Mouse (Mus musculus): ENCODE data around the gene Ncl. TPM values are rescaled to one million over a fixed set of nuclear protein-coding genes. Genes with fewer than 3 reads are reported as not detected.
A peak's percentile ranks its signal among the peaks of the same experiment; 100 is the strongest.

Ncl gene
- polyA plus RNA-seq, 1 experiment from 2014 or later, result 416 TPM

DNA sequence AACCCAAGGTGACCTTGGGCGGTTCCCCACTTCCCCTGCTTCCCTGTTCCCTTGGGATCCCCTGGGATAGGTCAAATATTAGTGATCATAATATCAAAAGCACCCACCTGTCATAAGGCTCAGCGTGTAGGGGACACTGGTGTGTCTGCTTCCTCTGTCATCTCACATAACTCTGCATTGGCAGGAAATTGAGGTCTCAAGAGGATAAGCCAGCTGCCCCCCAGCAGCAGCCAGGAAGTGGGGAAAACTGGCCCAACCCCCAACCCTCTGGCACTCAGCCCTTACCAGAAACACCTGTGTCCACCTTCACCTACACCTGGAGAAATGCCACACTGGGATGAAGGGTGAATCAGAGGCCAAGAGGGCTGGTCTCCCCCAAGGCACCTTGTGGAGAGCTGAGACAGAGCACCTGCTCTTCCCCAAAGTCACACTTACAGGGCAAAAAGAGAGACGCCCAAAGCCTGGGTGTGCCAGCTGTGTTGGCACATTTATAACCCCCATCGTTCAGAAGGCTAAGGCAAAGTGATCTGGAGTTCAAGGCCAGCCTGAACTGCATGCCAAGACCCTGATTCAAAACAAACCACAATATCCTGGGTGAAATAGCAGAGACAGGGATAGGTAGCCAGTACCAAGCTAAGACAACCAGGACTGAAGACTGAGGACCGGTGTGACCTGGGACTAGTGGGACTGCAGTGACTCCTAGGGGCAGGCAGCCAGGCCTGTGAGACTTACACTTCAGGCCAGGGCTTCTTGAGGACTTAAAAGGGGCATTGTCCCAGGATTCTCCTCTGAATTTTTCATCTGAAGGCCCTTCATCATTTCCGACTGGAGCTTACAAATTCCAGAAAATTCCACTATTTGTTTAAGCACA lies 57.7 kb downstream of the Ncl start:
- 53% methylated on average over 6 of the region's 6 CpGs for WGBS
- no peak overlapping the region for H3K9ac ChIP-seq (ENCODE audit: low read depth, low read length)
- no peaks in the 10 kb centered on the region for H3K36me3 ChIP-seq (ENCODE audit: control insufficient read depth, insufficient read depth, low read length)
- ATAC-seq, result no peak
- 0 out of 2 replicates have a peak, but pooled peaks cover 7% of the 10 kb centered on the region for H3K4me1 ChIP-seq (ENCODE audit: control insufficient read depth, insufficient read depth, low read length)
- H3K27me3 ChIP-seq (replicated peaks; ENCODE audit: control insufficient read depth, insufficient read depth, low read length), result peaks cover 16% of the 10 kb centered on the region
- no peaks in the 10 kb centered on the region for H3K9me3 ChIP-seq (ENCODE audit: control insufficient read depth, low read length)
- H3K4me3 ChIP-seq (ENCODE audit: low read length), result no peak overlapping the region
- no peak overlapping the region for H3K4me2 ChIP-seq (ENCODE audit: low read depth, low read length)
- H3K27ac ChIP-seq (ENCODE audit: low read length), result no peak overlapping the region

- ATAC-seq, result no peak
- Histone ChIP-seq H3K4me2 (ENCODE audit: low read depth, low read length) (no peak overlapping the region), H3K4me1 (ENCODE audit: control insufficient read depth, insufficient read depth, low read length) (0 out of 2 replicates have a peak, but pooled peaks cover 7% of the 10 kb centered on the region), H3K4me3 (ENCODE audit: low read length) (no peak overlapping the region), H3K27me3 (replicated peaks; ENCODE audit: control insufficient read depth, insufficient read depth, low read length) (peaks cover 16% of the 10 kb centered on the region), H3K9me3 (ENCODE audit: control insufficient read depth, low read length) (no peaks in the 10 kb centered on the region), H3K27ac (ENCODE audit: low read length) (no peak overlapping the region), H3K9ac (ENCODE audit: low read depth, low read length) (no peak overlapping the region), H3K36me3 (ENCODE audit: control insufficient read depth, insufficient read depth, low read length) (no peaks in the 10 kb centered on the region)
- 58% methylated on average over 7 of the region's 7 CpGs for WGBS
Observed at GRCm38 (mm10) chr1:86300731-86301130, 58.5 kb downstream of the Ncl start.

DNA sequence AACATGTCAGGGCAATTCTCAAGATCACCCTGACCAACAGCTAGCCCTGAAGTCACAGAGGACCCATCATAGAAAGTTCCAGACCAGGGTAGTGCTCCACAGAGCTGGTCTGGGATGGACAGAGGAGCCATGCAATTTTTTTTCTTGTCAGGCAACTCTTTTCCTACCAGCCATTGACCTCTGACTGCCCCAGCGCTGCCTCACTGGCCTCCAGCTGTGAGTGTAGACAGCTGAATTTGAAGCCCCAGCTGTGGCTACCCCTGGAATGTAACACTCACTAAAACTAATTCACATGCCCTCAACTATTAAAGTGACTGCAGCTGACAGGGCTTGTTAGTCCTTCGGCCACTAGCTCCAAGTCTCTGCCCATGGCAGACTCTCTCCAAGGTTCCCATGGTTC lies 59.1 kb downstream of the Ncl start:
- WGBS, result 51% methylated on average over 2 of the region's 2 CpGs
- Histone ChIP-seq H3K9me3 (ENCODE audit: control insufficient read depth, low read length) (no peaks in the 10 kb centered on the region), H3K4me2 (ENCODE audit: low read depth, low read length) (no peak overlapping the region), H3K27ac (ENCODE audit: low read length) (no peak overlapping the region), H3K36me3 (ENCODE audit: control insufficient read depth, insufficient read depth, low read length) (no peaks in the 10 kb centered on the region), H3K27me3 (replicated peaks; ENCODE audit: control insufficient read depth, insufficient read depth, low read length) (peaks cover 16% of the 10 kb centered on the region), H3K4me3 (ENCODE audit: low read length) (no peak overlapping the region), H3K4me1 (ENCODE audit: control insufficient read depth, insufficient read depth, low read length) (0 out of 2 replicates have a peak, but pooled peaks cover 7% of the 10 kb centered on the region), H3K9ac (ENCODE audit: low read depth, low read length) (no peak overlapping the region)
- no peak for ATAC-seq

Small RNA genes within 50 kb of the gene (microRNA-seq; reads per million reads assigned to microRNA genes)
- 99.7 reads per million, percentile 47 among the genes with 10 or more reads in this experiment for gene mmu-mir-3535

Other genes starting within 250 kb of the Ncl start
- gene Htr2b, start 247.4 kb downstream of the Ncl start, polyA plus RNA-seq (2015; fragmentation: Nextera tagmentation; extraction: Ambion mirVana), result 2.8 and 4.0 TPM in 2 replicates
- not detected in 2 replicates for gene Gm21972, start 225.8 kb downstream of the Ncl start, polyA plus RNA-seq (2015; fragmentation: Nextera tagmentation; extraction: Ambion mirVana)
- gene Armc9, start 204.6 kb downstream of the Ncl start, polyA plus RNA-seq (2015; fragmentation: Nextera tagmentation; extraction: Ambion mirVana), result 13.0 and 15.2 TPM in 2 replicates
- 5.3 and 6.7 TPM in 2 replicates for gene B3gnt7, start 56.6 kb downstream of the Ncl start, polyA plus RNA-seq (2015; fragmentation: Nextera tagmentation; extraction: Ambion mirVana)
- 0.46 and 0.88 TPM in 2 replicates for gene Nmur1, start 66.8 kb upstream of the Ncl start, polyA plus RNA-seq (2015; fragmentation: Nextera tagmentation; extraction: Ambion mirVana)
- not detected in 2 replicates for gene Tex44, start 66.9 kb upstream of the Ncl start, polyA plus RNA-seq (2015; fragmentation: Nextera tagmentation; extraction: Ambion mirVana)
- 1,684 and 1,813 TPM in 2 replicates for gene Ptma, start 167.3 kb upstream of the Ncl start, polyA plus RNA-seq (2015; fragmentation: Nextera tagmentation; extraction: Ambion mirVana)
- gene Pde6d, start 223.2 kb upstream of the Ncl start, polyA plus RNA-seq (2015; fragmentation: Nextera tagmentation; extraction: Ambion mirVana), result 35.1 and 35.2 TPM in 2 replicates
- 31.5 and 35.1 TPM in 2 replicates for gene Cops7b, start 223.5 kb upstream of the Ncl start, polyA plus RNA-seq (2015; fragmentation: Nextera tagmentation; extraction: Ambion mirVana)